Mouse (Mus musculus) thymus, postnatal 10 days (tissue): ENCODE results near the gene Tmx4.

Experiments
- DNase-seq, 2 experiments: peaks; one replicate each; pipeline ENCODE4 v3.0.0; 2021; ENCODE audit warnings: low spot score in 2 of 2

Gene Tmx4

DNA sequence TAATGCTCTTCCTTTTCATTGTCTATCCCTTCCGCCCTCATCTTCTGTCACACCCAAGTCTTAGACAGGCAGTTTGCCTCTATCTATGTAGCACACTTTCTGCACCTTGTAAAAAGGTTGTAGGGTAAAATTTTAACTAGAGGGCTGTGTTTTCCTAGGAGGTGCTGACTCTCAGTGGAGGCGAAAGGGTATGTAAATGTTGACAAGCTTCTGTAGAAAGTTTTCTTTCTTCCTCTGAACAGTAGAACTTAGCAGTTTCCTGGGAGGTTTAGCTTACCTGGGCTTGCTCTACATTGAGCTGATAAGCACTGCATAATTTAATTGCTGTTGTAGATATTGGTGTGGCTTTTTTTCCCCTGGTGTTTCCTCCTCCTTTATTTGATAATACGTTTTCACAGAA is 84.5 kb downstream of the Tmx4 start:
- no peak for DNase-seq

DNA sequence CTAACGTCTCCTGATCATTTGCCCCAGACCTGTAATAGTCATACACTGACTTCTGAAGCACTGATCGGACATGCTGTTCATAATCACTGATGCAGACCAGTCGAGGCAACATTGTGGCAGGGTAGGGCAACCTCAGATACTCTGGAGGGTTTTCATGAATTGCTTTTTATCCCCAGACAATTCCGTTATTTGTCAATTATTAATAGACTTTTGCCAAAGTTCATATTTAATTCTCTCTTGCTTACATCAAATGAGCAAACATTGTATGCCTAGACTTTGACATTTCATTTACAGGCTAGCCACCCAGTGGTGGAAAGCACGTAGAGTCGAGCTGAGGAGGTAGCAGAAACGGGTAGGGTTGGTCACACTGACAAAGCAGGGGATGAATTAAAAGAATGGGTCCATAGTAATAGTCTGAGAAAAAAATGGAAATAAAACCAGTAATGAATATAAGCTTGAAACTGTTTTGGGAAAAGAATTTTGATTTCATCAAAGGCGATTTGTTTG is 89.7 kb downstream of the Tmx4 start, which contains the start of gene Hao1:
Hao1 (minus strand) TSS at position 148 of the 507 bp plus-strand sequence.
- DNase-seq, result no peak

DNA sequence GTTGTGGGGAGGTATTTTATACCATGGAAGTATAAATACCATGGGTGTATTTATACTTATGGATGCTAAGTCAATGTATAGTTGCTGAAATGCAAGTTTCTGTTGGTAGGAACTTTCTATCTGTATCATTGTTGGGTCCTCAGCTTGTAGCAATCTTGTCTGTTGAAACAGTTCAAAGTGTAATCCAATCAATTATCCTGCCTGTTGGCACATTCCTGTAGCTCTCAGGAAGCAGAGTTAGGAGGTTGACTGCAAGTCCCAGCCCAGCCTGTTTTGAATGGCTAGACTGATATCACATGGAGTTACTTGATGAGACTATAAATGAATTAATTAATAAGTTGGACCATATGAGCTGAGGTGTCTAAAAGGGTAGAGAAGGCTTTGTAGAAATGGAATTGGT is 91.6 kb downstream of the Tmx4 start:
- no peak for DNase-seq

DNA sequence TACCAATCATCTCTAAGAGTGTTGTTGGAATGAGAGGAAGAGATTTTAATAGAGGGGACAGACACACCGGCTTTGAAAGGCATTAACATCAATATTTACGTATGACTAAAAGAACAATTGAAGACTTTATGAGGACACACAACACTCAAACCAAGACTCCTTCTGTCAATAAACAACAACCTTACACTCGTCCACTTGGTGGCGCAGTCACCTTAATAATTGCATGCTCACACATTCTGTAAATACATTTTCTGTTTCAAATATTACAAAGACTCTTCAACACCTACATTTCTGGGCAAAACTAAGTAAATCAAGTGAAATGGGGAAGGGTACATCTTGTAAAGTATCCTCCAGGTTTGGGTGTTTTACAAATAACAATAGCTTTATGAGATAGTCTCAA is 94.2 kb downstream of the Tmx4 start:
- peak in 1 of 2 experiments; percentile 44 for DNase-seq

DNA sequence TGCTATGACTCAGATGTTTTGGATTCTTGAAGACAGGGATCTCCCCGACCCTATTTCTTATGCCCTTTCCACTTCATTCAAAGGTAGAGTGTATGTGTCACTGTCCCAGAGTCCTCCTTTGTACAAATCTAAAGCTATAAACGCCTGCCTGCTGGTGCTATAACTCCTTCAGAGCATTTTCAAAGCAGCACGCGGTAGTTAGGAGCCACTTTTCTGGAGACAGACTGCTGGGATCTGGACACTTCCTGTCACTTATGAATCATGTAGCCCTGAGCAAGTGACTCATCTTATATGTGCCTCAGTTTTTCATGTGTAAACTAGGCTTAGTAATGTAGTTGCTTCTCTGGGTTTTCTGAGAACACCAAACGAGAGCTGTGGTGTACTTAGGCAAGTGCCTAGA is 98.8 kb downstream of the Tmx4 start:
- no peak for DNase-seq

DNA sequence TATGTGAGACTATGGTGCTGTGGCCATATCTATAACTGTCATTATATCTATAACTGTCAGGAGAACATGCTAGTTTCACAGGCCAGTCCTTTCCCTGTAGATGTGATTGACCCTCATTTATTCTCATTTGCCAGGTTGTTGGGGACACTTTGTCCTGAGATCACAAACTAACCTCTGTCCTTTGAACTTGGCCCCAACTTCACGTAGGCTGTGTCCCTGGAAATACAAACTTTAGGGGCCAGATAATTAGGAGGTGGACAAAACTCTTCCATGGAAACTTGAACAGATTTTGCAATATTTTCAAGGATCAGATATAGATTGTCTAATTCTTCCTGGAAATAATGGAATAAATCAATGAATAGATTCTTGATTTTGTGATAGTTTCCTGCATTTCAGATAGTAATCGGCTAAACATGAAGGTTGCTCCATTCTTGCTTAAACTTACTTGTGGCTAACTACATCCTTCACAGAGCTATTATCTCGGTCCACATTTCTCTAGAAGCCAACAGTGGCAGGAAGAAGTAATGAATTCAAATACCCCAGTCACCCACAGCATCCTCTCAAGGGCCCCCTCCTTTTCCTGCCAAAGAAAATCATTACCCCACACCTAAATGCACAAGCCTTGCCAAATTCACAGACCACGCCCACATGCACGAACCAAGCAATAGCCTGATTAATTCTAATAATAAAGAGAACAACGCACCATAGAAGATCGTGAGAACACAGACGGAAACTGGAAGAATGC is 99.5 kb downstream of the Tmx4 start:
- DNase-seq, result no peak
